Mouse (Mus musculus): ENCODE data around the gene Tctex1d2. TPM values are rescaled to one million over a fixed set of nuclear protein-coding genes. Genes with fewer than 3 reads are reported as not detected.

Tctex1d2 gene
- polyA plus RNA-seq, 1 experiment from 2014 or later, result 36.7 TPM

Other genes with a start within 250 kb of the Tctex1d2 start
- gene Bex6, start 239.9 kb upstream of the Tctex1d2 start, polyA plus RNA-seq (2015; fragmentation: Nextera tagmentation; extraction: Ambion mirVana), result 0.30 and 0.34 TPM in 2 replicates
- gene Fbxo45, start 172.5 kb upstream of the Tctex1d2 start, polyA plus RNA-seq (2015; fragmentation: Nextera tagmentation; extraction: Ambion mirVana), result 11.4 and 11.5 TPM in 2 replicates
- gene Wdr53, start 172.5 kb upstream of the Tctex1d2 start, polyA plus RNA-seq (2015; fragmentation: Nextera tagmentation; extraction: Ambion mirVana), result 17.5 and 21.0 TPM in 2 replicates
- gene Smco1, start 148.2 kb upstream of the Tctex1d2 start, polyA plus RNA-seq (2015; fragmentation: Nextera tagmentation; extraction: Ambion mirVana), result not detected in 2 replicates
- 28.0 and 29.0 TPM in 2 replicates for gene Rnf168, start 142.2 kb upstream of the Tctex1d2 start, polyA plus RNA-seq (2015; fragmentation: Nextera tagmentation; extraction: Ambion mirVana)
- gene Ubxn7, start 87.4 kb upstream of the Tctex1d2 start, polyA plus RNA-seq (2015; fragmentation: Nextera tagmentation; extraction: Ambion mirVana), result 16.2 and 19.8 TPM in 2 replicates
- not detected in 2 replicates for gene Tm4sf19, start 19.2 kb upstream of the Tctex1d2 start, polyA plus RNA-seq (2015; fragmentation: Nextera tagmentation; extraction: Ambion mirVana)
- 63.5 and 65.5 TPM in 2 replicates for gene Pcyt1a, start 11.2 kb downstream of the Tctex1d2 start, polyA plus RNA-seq (2015; fragmentation: Nextera tagmentation; extraction: Ambion mirVana)
- 97.1 and 104 TPM in 2 replicates for gene Slc51a, start 68.2 kb downstream of the Tctex1d2 start, polyA plus RNA-seq (2015; fragmentation: Nextera tagmentation; extraction: Ambion mirVana)
- gene Zdhhc19, start 76.6 kb downstream of the Tctex1d2 start, polyA plus RNA-seq (2015; fragmentation: Nextera tagmentation; extraction: Ambion mirVana), result 1.1 and 1.2 TPM in 2 replicates
- 88.1 and 103 TPM in 2 replicates for gene Tfrc, start 189.2 kb downstream of the Tctex1d2 start, polyA plus RNA-seq (2015; fragmentation: Nextera tagmentation; extraction: Ambion mirVana)
- 9.2 and 10.1 TPM in 2 replicates for gene Tnk2, start 224.2 kb downstream of the Tctex1d2 start, polyA plus RNA-seq (2015; fragmentation: Nextera tagmentation; extraction: Ambion mirVana)